Mouse (Mus musculus): ENCODE data around the gene Igf1. TPM values are rescaled to one million over a fixed set of nuclear protein-coding genes. Genes with fewer than 3 reads are reported as not detected.

Igf1 gene
- polyA plus RNA-seq, 1 experiment from 2014 or later: 5.3 TPM

GRCm38 (mm10) chr10:87862899-87863298 lies 4.8 kb downstream of the Igf1 start:
- Histone ChIP-seq H3K27me3 (peaks cover 7% of the 10 kb centered on the region; the same call in 1 of the 2 replicates), H3K4me1 (replicated peaks) (peaks cover 27% of the 10 kb centered on the region), H3K4me2 (replicated peaks) (no peak overlapping the region), H3K4me3 (replicated peaks) (no peak overlapping the region), H3K9ac (replicated peaks) (no peak overlapping the region), H3K27ac (no peak overlapping the region), H3K36me3 (no peaks in the 10 kb centered on the region), H3K9me3 (no peaks in the 10 kb centered on the region)
- ATAC-seq: no peak
- WGBS: 83% methylated on average over 7 of the region's 7 CpGs

GRCm38 (mm10) chr10:87863326-87863725 lies 5.3 kb downstream of the Igf1 start:
- H3K27ac ChIP-seq: no peak overlapping the region
- WGBS: 91% methylated on average over 4 of the region's 4 CpGs
- H3K9me3 ChIP-seq: no peaks in the 10 kb centered on the region
- H3K4me1 ChIP-seq (replicated peaks): peaks cover 23% of the 10 kb centered on the region
- no peak for ATAC-seq
- no peak overlapping the region for H3K4me2 ChIP-seq (replicated peaks)
- no peaks in the 10 kb centered on the region for H3K36me3 ChIP-seq
- H3K27me3 ChIP-seq: peaks cover 5% of the 10 kb centered on the region; the same call in 1 of the 2 replicates
- H3K4me3 ChIP-seq (replicated peaks): no peak overlapping the region
- no peak overlapping the region for H3K9ac ChIP-seq (replicated peaks)

DNA sequence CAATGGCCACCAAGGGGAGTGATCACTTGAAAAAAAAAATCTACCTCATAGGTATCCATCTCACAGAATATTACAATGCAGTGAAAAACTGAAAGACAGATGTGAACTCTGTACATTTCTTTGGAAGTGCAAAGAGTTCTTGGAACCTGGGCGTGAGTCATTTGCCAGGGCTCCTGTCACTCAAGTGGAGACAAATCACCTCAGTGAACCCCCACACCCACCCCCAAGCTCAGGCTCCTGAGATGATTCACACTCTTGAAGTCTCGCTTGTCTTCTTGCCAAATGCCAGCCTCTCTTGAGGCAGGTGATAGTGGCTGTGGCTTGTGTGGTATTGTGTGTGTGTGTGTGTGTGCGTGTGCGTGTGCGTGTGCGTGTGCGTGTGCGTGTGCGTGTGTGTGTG lies 7.6 kb downstream of the Igf1 start:
- Histone ChIP-seq H3K9me3 (no peaks in the 10 kb centered on the region), H3K36me3 (no peaks in the 10 kb centered on the region), H3K4me3 (replicated peaks) (no peak overlapping the region), H3K27ac (no peak overlapping the region), H3K4me1 (replicated peaks) (peaks cover 6% of the 10 kb centered on the region), H3K4me2 (replicated peaks) (no peak overlapping the region), H3K9ac (replicated peaks) (no peak overlapping the region), H3K27me3 (peaks cover 3% of the 10 kb centered on the region; the same call in 1 of the 2 replicates)
- 89% methylated on average over 9 of the region's 9 CpGs for WGBS
- ATAC-seq: no peak

GRCm38 (mm10) chr10:87866448-87866847 lies 8.4 kb downstream of the Igf1 start:
- no peak overlapping the region for H3K4me3 ChIP-seq (replicated peaks)
- peaks cover 3% of the 10 kb centered on the region; the same call in 1 of the 2 replicates for H3K27me3 ChIP-seq
- no peak overlapping the region for H3K27ac ChIP-seq
- H3K9ac ChIP-seq (replicated peaks): no peak overlapping the region
- no peak overlapping the region for H3K4me2 ChIP-seq (replicated peaks)
- ATAC-seq: no peak
- H3K4me1 ChIP-seq (replicated peaks): no peaks in the 10 kb centered on the region
- no peaks in the 10 kb centered on the region for H3K36me3 ChIP-seq
- no peaks in the 10 kb centered on the region for H3K9me3 ChIP-seq
- 93% methylated on average over 8 of the region's 8 CpGs for WGBS

GRCm38 (mm10) chr10:87867217-87867616 lies 9.2 kb downstream of the Igf1 start:
- no peak for ATAC-seq
- H3K9ac ChIP-seq (replicated peaks): no peak overlapping the region
- WGBS: 86% methylated on average over 2 of the region's 2 CpGs

GRCm38 (mm10) chr10:87867631-87868030 lies 9.6 kb downstream of the Igf1 start:
- WGBS: 88% methylated on average over 4 of the region's 4 CpGs
- no peak for ATAC-seq
- H3K36me3 ChIP-seq: no peaks in the 10 kb centered on the region
- H3K27me3 ChIP-seq: 0 out of 2 replicates have a peak, but pooled peaks cover 3% of the 10 kb centered on the region
- no peaks in the 10 kb centered on the region for H3K9me3 ChIP-seq
- H3K4me1 ChIP-seq (replicated peaks): 0 out of 2 replicates have a peak, but pooled peaks cover 8% of the 10 kb centered on the region
- no peak overlapping the region for H3K27ac ChIP-seq
- no peak overlapping the region for H3K9ac ChIP-seq (replicated peaks)
- H3K4me3 ChIP-seq (replicated peaks): no peak overlapping the region
- H3K4me2 ChIP-seq (replicated peaks): no peak overlapping the region

More at GRCm38 (mm10) chr10:87867217-87867616, 9.2 kb downstream of the Igf1 start:
- no peaks in the 10 kb centered on the region for H3K9me3 ChIP-seq
- no peaks in the 10 kb centered on the region for H3K36me3 ChIP-seq
- H3K27me3 ChIP-seq: 0 out of 2 replicates have a peak, but pooled peaks cover 3% of the 10 kb centered on the region
- H3K27ac ChIP-seq: no peak overlapping the region
- 0 out of 2 replicates have a peak, but pooled peaks cover 4% of the 10 kb centered on the region for H3K4me1 ChIP-seq (replicated peaks)
- no peak overlapping the region for H3K4me3 ChIP-seq (replicated peaks)
- H3K4me2 ChIP-seq (replicated peaks): no peak overlapping the region

- no peaks in the 10 kb centered on the region for H3K36me3 ChIP-seq
- 66% methylated on average over 9 of the region's 9 CpGs for WGBS
- ATAC-seq: no peak
- no peak overlapping the region for H3K4me2 ChIP-seq (replicated peaks)
- H3K9ac ChIP-seq (replicated peaks): no peak overlapping the region
- H3K27ac ChIP-seq: no peak overlapping the region
- H3K9me3 ChIP-seq: no peaks in the 10 kb centered on the region
- H3K4me1 ChIP-seq (replicated peaks): peaks cover 8% of the 10 kb centered on the region; the same call in 1 of the 2 replicates
- H3K27me3 ChIP-seq: 0 out of 2 replicates have a peak, but pooled peaks cover 3% of the 10 kb centered on the region
- H3K4me3 ChIP-seq (replicated peaks): no peak overlapping the region
Measured at GRCm38 (mm10) chr10:87868349-87869053, 10.4 kb downstream of the Igf1 start.

DNA sequence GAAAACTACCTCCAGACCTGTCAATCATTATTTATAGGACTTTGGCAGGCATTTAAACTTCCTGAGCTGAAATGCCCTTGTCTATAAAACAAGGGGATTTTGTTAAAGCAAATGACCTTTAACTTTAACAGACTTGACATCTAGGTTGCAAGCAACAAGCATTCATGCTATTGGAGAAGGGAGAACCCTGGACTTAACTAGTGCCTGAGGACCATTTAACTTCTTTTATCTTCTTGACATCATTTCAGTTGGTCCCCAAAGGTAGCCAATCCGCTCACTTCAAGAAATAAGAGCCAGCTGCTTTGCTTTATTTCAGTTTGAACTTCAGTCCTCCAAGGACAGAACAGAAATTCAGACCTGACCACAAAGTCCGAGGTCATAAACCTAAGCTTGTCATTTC lies 11.1 kb downstream of the Igf1 start:
- Histone ChIP-seq H3K4me3 (replicated peaks) (no peak overlapping the region), H3K4me1 (replicated peaks) (peaks cover 8% of the 10 kb centered on the region; the same call in 1 of the 2 replicates), H3K27ac (no peak overlapping the region), H3K9me3 (no peaks in the 10 kb centered on the region), H3K9ac (replicated peaks) (no peak overlapping the region), H3K27me3 (0 out of 2 replicates have a peak, but pooled peaks cover 3% of the 10 kb centered on the region), H3K4me2 (replicated peaks) (no peak overlapping the region), H3K36me3 (no peaks in the 10 kb centered on the region)
- ATAC-seq: no peak
- WGBS: 86% methylated on average over 2 of the region's 2 CpGs

GRCm38 (mm10) chr10:87869691-87870090 lies 11.6 kb downstream of the Igf1 start:
- Histone ChIP-seq H3K4me2 (replicated peaks) (no peak overlapping the region), H3K27ac (no peak overlapping the region), H3K9ac (replicated peaks) (no peak overlapping the region), H3K4me3 (replicated peaks) (no peak overlapping the region), H3K36me3 (no peaks in the 10 kb centered on the region), H3K9me3 (no peaks in the 10 kb centered on the region), H3K4me1 (replicated peaks) (peaks cover 8% of the 10 kb centered on the region; the same call in 1 of the 2 replicates), H3K27me3 (no peaks in the 10 kb centered on the region)
- WGBS: 73% methylated on average over 1 of the region's 1 CpGs
- ATAC-seq: no peak

DNA sequence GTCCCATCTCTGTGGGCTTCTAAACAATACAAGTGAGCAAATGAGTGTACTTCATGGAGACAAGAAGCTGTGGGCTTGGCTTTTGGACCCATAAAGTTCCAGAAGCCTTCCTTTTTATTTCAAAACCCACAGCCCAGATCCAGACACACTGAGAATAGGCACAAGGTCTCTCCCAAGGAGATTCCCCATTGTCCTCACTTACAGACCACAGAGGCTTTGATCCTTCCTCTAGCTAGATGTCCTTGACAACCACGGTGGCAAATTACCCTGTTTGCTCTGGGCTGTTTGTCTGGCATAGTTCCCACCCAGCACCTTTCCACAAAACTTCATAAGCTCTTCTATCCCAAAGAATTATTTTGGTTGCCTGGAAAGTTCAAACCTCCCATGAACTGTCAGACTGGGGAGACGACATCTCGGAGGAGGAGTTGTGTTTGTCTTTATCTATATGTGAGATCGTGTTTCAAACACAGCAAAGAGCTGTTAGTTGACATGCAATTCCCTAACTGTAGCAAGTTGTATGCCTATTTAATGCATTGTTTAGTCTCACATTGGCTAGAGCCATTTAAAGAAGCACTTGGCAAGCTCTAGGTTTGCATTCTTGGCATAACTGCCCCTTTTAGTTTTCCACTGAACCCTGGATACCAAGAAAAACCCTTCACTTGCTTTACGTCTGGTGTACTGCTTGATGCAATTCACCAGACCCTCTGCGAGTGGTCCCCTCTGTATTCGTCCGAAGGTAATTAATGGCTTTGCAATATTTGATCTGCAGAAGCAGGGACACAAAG lies 14.0 kb downstream of the Igf1 start:
- ATAC-seq: 0 out of 2 replicates have a peak, but pooled peaks have one; percentile 34
- Histone ChIP-seq H3K27ac (no peak overlapping the region), H3K4me1 (replicated peaks) (peaks cover 8% of the 10 kb centered on the region; the same call in 1 of the 2 replicates), H3K4me3 (replicated peaks) (no peak overlapping the region), H3K36me3 (no peaks in the 10 kb centered on the region), H3K4me2 (replicated peaks) (no peak overlapping the region), H3K27me3 (no peaks in the 10 kb centered on the region), H3K9me3 (no peaks in the 10 kb centered on the region), H3K9ac (replicated peaks) (no peak overlapping the region)
- WGBS: 57% methylated on average over 8 of the region's 8 CpGs

- no peak overlapping the region for H3K4me3 ChIP-seq (replicated peaks)
- peaks cover 8% of the 10 kb centered on the region; the same call in 1 of the 2 replicates for H3K4me1 ChIP-seq (replicated peaks)
- H3K9ac ChIP-seq (replicated peaks): no peak overlapping the region
- H3K27me3 ChIP-seq: no peaks in the 10 kb centered on the region
- H3K27ac ChIP-seq: no peak overlapping the region
- H3K4me2 ChIP-seq (replicated peaks): no peak overlapping the region
- no peaks in the 10 kb centered on the region for H3K9me3 ChIP-seq
- WGBS: 56% methylated on average over 5 of the region's 5 CpGs
- no peaks in the 10 kb centered on the region for H3K36me3 ChIP-seq
- 0 out of 2 replicates have a peak, but pooled peaks have one; percentile 34 for ATAC-seq
Measured at GRCm38 (mm10) chr10:87872854-87873253, 14.8 kb downstream of the Igf1 start.

GRCm38 (mm10) chr10:87873516-87873915 lies 15.5 kb downstream of the Igf1 start:
- no peaks in the 10 kb centered on the region for H3K36me3 ChIP-seq
- H3K27me3 ChIP-seq: no peaks in the 10 kb centered on the region
- H3K4me3 ChIP-seq (replicated peaks): no peak overlapping the region
- H3K9me3 ChIP-seq: no peaks in the 10 kb centered on the region
- H3K9ac ChIP-seq (replicated peaks): no peak overlapping the region
- ATAC-seq: no peak
- WGBS: 95% methylated on average over 3 of the region's 3 CpGs
- peaks cover 8% of the 10 kb centered on the region; the same call in 1 of the 2 replicates for H3K4me1 ChIP-seq (replicated peaks)
- no peak overlapping the region for H3K4me2 ChIP-seq (replicated peaks)
- no peak overlapping the region for H3K27ac ChIP-seq
